Mouse (Mus musculus): Measurements from ENCODE around the gene Serpinb9. TPM values are rescaled to one million over a fixed set of nuclear protein-coding genes. Genes with fewer than 3 reads are reported as not detected.
"Not testable (repeated sequence)": the region's sequence is repeated elsewhere in the genome, so short reads cannot be mapped to it uniquely, and the experiment has no call there.

The Serpinb9 gene
- polyA plus RNA-seq, 1 experiment from 2014 or later: 1.9 TPM

- Histone ChIP-seq H3K9me3 (replicated peaks; ENCODE audit: control insufficient read depth, low read length, poor library complexity, severe bottlenecking) (no peaks in the 10 kb centered on the region), H3K4me3 (ENCODE audit: low read depth, low read length) (no peak overlapping the region), H3K27ac (ENCODE audit: low read length) (no peak overlapping the region), H3K4me1 (ENCODE audit: control insufficient read depth, insufficient read depth, low read length) (no peaks in the 10 kb centered on the region), H3K4me2 (ENCODE audit: low read length) (no peak overlapping the region), H3K27me3 (ENCODE audit: control insufficient read depth, insufficient read depth, low read depth, low read length) (no peaks in the 10 kb centered on the region), H3K36me3 (ENCODE audit: control insufficient read depth, insufficient read depth, low read length) (no peaks in the 10 kb centered on the region), H3K9ac (ENCODE audit: low read depth, low read length) (no peak overlapping the region)
- 89% methylated on average over 1 of the region's 1 CpGs for WGBS
- ATAC-seq: no peak
Observed at GRCm38 (mm10) chr13:33012395-33012794, 9.3 kb downstream of the Serpinb9 start.

- no peak overlapping the region for H3K4me2 ChIP-seq (ENCODE audit: low read length)
- H3K4me3 ChIP-seq (ENCODE audit: low read depth, low read length): no peak overlapping the region
- H3K9ac ChIP-seq (ENCODE audit: low read depth, low read length): no peak overlapping the region
- H3K27me3 ChIP-seq (ENCODE audit: control insufficient read depth, insufficient read depth, low read depth, low read length): no peaks in the 10 kb centered on the region
- 75% methylated on average over 2 of the region's 2 CpGs for WGBS
- no peak for ATAC-seq
- no peak overlapping the region for H3K27ac ChIP-seq (ENCODE audit: low read length)
- no peaks in the 10 kb centered on the region for H3K4me1 ChIP-seq (ENCODE audit: control insufficient read depth, insufficient read depth, low read length)
- H3K36me3 ChIP-seq (ENCODE audit: control insufficient read depth, insufficient read depth, low read length): no peaks in the 10 kb centered on the region
- H3K9me3 ChIP-seq (replicated peaks; ENCODE audit: control insufficient read depth, low read length, poor library complexity, severe bottlenecking): no peaks in the 10 kb centered on the region
Observed at GRCm38 (mm10) chr13:33013271-33013670, 10.2 kb downstream of the Serpinb9 start.

GRCm38 (mm10) chr13:33022371-33022770 is 19.3 kb downstream of the Serpinb9 start:
- Histone ChIP-seq H3K4me3 (ENCODE audit: low read depth, low read length) (no peak overlapping the region), H3K27me3 (ENCODE audit: control insufficient read depth, insufficient read depth, low read depth, low read length) (no peaks in the 10 kb centered on the region), H3K36me3 (ENCODE audit: control insufficient read depth, insufficient read depth, low read length) (no peaks in the 10 kb centered on the region), H3K4me2 (ENCODE audit: low read length) (no peak overlapping the region), H3K9ac (ENCODE audit: low read depth, low read length) (no peak overlapping the region), H3K4me1 (ENCODE audit: control insufficient read depth, insufficient read depth, low read length) (no peaks in the 10 kb centered on the region), H3K9me3 (replicated peaks; ENCODE audit: control insufficient read depth, low read length, poor library complexity, severe bottlenecking) (no peaks in the 10 kb centered on the region), H3K27ac (ENCODE audit: low read length) (no peak overlapping the region)
- 90% methylated on average over 1 of the region's 1 CpGs for WGBS
- ATAC-seq: no peak

GRCm38 (mm10) chr13:33026427-33027057 is 23.5 kb downstream of the Serpinb9 start:
- no peak overlapping the region for H3K4me2 ChIP-seq (ENCODE audit: low read length)
- no peak overlapping the region for H3K27ac ChIP-seq (ENCODE audit: low read length)
- no peak for ATAC-seq
- H3K4me1 ChIP-seq (ENCODE audit: control insufficient read depth, insufficient read depth, low read length): no peaks in the 10 kb centered on the region
- no peaks in the 10 kb centered on the region for H3K27me3 ChIP-seq (ENCODE audit: control insufficient read depth, insufficient read depth, low read depth, low read length)
- WGBS: 68% methylated on average over 1 of the region's 1 CpGs
- H3K36me3 ChIP-seq (ENCODE audit: control insufficient read depth, insufficient read depth, low read length): no peaks in the 10 kb centered on the region
- no peak overlapping the region for H3K4me3 ChIP-seq (ENCODE audit: low read depth, low read length)
- H3K9ac ChIP-seq (ENCODE audit: low read depth, low read length): no peak overlapping the region
- H3K9me3 ChIP-seq (replicated peaks; ENCODE audit: control insufficient read depth, low read length, poor library complexity, severe bottlenecking): no peaks in the 10 kb centered on the region

GRCm38 (mm10) chr13:33027244-33027643 is 24.2 kb downstream of the Serpinb9 start, which contains the start of gene Serpinb9b:
Gene Serpinb9b, plus strand, starts transcription at chr13:33027416.
- Histone ChIP-seq H3K9me3 (replicated peaks; ENCODE audit: control insufficient read depth, low read length, poor library complexity, severe bottlenecking) (no peaks in the 10 kb centered on the region), H3K4me2 (ENCODE audit: low read length) (no peak within 1 kb of the TSS), H3K36me3 (ENCODE audit: control insufficient read depth, insufficient read depth, low read length) (no peaks in the 10 kb centered on the region), H3K9ac (ENCODE audit: low read depth, low read length) (no peak within 1 kb of the TSS), H3K4me3 (ENCODE audit: low read depth, low read length) (no peak within 1 kb of the TSS), H3K27me3 (ENCODE audit: control insufficient read depth, insufficient read depth, low read depth, low read length) (no peaks in the 10 kb centered on the region), H3K27ac (ENCODE audit: low read length) (no peak within 1 kb of the TSS), H3K4me1 (ENCODE audit: control insufficient read depth, insufficient read depth, low read length) (no peaks in the 10 kb centered on the region)
- 82% methylated on average over 2 of the region's 2 CpGs for WGBS
- no peak for ATAC-seq

GRCm38 (mm10) chr13:33028146-33028545 is 25.1 kb downstream of the Serpinb9 start:
- Histone ChIP-seq H3K27me3 (ENCODE audit: control insufficient read depth, insufficient read depth, low read depth, low read length) (no peaks in the 10 kb centered on the region), H3K4me2 (ENCODE audit: low read length) (no peak overlapping the region), H3K9ac (ENCODE audit: low read depth, low read length) (no peak overlapping the region), H3K36me3 (ENCODE audit: control insufficient read depth, insufficient read depth, low read length) (no peaks in the 10 kb centered on the region), H3K4me3 (ENCODE audit: low read depth, low read length) (no peak overlapping the region), H3K27ac (ENCODE audit: low read length) (no peak overlapping the region), H3K9me3 (replicated peaks; ENCODE audit: control insufficient read depth, low read length, poor library complexity, severe bottlenecking) (no peaks in the 10 kb centered on the region), H3K4me1 (ENCODE audit: control insufficient read depth, insufficient read depth, low read length) (no peaks in the 10 kb centered on the region)
- 78% methylated on average over 2 of the region's 2 CpGs for WGBS
- no peak for ATAC-seq

- H3K4me3 ChIP-seq (ENCODE audit: low read depth, low read length): no peak overlapping the region
- no peaks in the 10 kb centered on the region for H3K9me3 ChIP-seq (replicated peaks; ENCODE audit: control insufficient read depth, low read length, poor library complexity, severe bottlenecking)
- no peaks in the 10 kb centered on the region for H3K27me3 ChIP-seq (ENCODE audit: control insufficient read depth, insufficient read depth, low read depth, low read length)
- no peaks in the 10 kb centered on the region for H3K36me3 ChIP-seq (ENCODE audit: control insufficient read depth, insufficient read depth, low read length)
- no peak overlapping the region for H3K4me2 ChIP-seq (ENCODE audit: low read length)
- no peaks in the 10 kb centered on the region for H3K4me1 ChIP-seq (ENCODE audit: control insufficient read depth, insufficient read depth, low read length)
- no peak overlapping the region for H3K27ac ChIP-seq (ENCODE audit: low read length)
- no peak for ATAC-seq
- WGBS: 92% methylated on average over 2 of the region's 2 CpGs
- H3K9ac ChIP-seq (ENCODE audit: low read depth, low read length): no peak overlapping the region
Observed at GRCm38 (mm10) chr13:33028550-33028949, 25.5 kb downstream of the Serpinb9 start.

- 96% methylated on average over 2 of the region's 2 CpGs for WGBS
- H3K4me2 ChIP-seq (ENCODE audit: low read length): not testable (repeated sequence)
Observed at GRCm38 (mm10) chr13:33029478-33029877, 26.4 kb downstream of the Serpinb9 start.

GRCm38 (mm10) chr13:33030281-33030680 is 27.2 kb downstream of the Serpinb9 start:
- no peak overlapping the region for H3K9ac ChIP-seq (ENCODE audit: low read depth, low read length)
- H3K4me1 ChIP-seq (ENCODE audit: control insufficient read depth, insufficient read depth, low read length): no peaks in the 10 kb centered on the region
- ATAC-seq: no peak
- 90% methylated on average over 2 of the region's 3 CpGs for WGBS
- no peak overlapping the region for H3K27ac ChIP-seq (ENCODE audit: low read length)
- H3K4me2 ChIP-seq (ENCODE audit: low read length): no peak overlapping the region
- no peaks in the 10 kb centered on the region for H3K9me3 ChIP-seq (replicated peaks; ENCODE audit: control insufficient read depth, low read length, poor library complexity, severe bottlenecking)
- no peaks in the 10 kb centered on the region for H3K27me3 ChIP-seq (ENCODE audit: control insufficient read depth, insufficient read depth, low read depth, low read length)
- no peaks in the 10 kb centered on the region for H3K36me3 ChIP-seq (ENCODE audit: control insufficient read depth, insufficient read depth, low read length)
- H3K4me3 ChIP-seq (ENCODE audit: low read depth, low read length): no peak overlapping the region

More at GRCm38 (mm10) chr13:33029478-33029877, 26.4 kb downstream of the Serpinb9 start:
- not testable (repeated sequence) for ATAC-seq; H3K27me3 ChIP-seq (ENCODE audit: control insufficient read depth, insufficient read depth, low read depth, low read length); H3K9me3 ChIP-seq (replicated peaks; ENCODE audit: control insufficient read depth, low read length, poor library complexity, severe bottlenecking); H3K4me1 ChIP-seq (ENCODE audit: control insufficient read depth, insufficient read depth, low read length); H3K27ac ChIP-seq (ENCODE audit: low read length); H3K4me3 ChIP-seq (ENCODE audit: low read depth, low read length); H3K36me3 ChIP-seq (ENCODE audit: control insufficient read depth, insufficient read depth, low read length); H3K9ac ChIP-seq (ENCODE audit: low read depth, low read length)

Measured in midbrain, embryonic 16.5 days (tissue).